Mouse (Mus musculus): ENCODE measurements around the gene Mmp8.

- TF ChIP-seq GATA1 (IDR thresholded peaks at IDR 0.05; ENCODE audit: low read length), result no peak
- no peak for TF ChIP-seq TAL1 (IDR thresholded peaks at IDR 0.05; ENCODE audit: low read length)
These were observed 48.5 kb upstream of the Mmp8 start for GRCm38 (mm10) chr9:7509619-7510233.

Data from erythroblast, embryonic 14.5 days (primary cell).